In genomic region chr6:144203970-144204369, GRCm38 (mm10) we compare ENCODE assay signal across 8 mouse cellular contexts.
DNase-seq lines count a peak whose midpoint lies in the region; ATAC-seq and TF ChIP-seq lines count a peak whose summit lies in the region.
"Had no signal": no experiment of that assay in that cellular context is flagged by ENCODE, and none has a peak within 500 bp of the region (broad histone marks: within the 10 kb centered on the region; RNA-seq: fewer than 3 reads in every experiment).

No protein-coding gene starts in this region.

- no peaks in the 10 kb centered on the region for H3K9me3 ChIP-seq in neural tube, embryonic 11.5 days (ENCODE audit: control insufficient read depth, low read length)
- no peaks in the 10 kb centered on the region for H3K9me3 ChIP-seq in forebrain, embryonic 10.5 days
- no peaks in the 10 kb centered on the region for H3K9me3 ChIP-seq in hindbrain, embryonic 15.5 days
- no peaks in the 10 kb centered on the region for H3K9me3 ChIP-seq in neural tube, embryonic 15.5 days (replicated peaks)
- no peaks in the 10 kb centered on the region for H3K9me3 ChIP-seq in kidney, embryonic 16.5 days (ENCODE audit: low read length)
- no peaks in the 10 kb centered on the region for H3K9me3 ChIP-seq in lung, postnatal 0 days (ENCODE audit: low read length)
- H3K9me3 ChIP-seq: megakaryocyte, embryonic 14.5 days had no signal

- no peak for ATAC-seq in neural tube, embryonic 11.5 days (ENCODE audit: insufficient read depth, low FRiP score, low TSS enrichment)
- peak; percentile 66; the same call in 1 of the 2 replicates for ATAC-seq in hindbrain, embryonic 15.5 days (ENCODE audit: low FRiP score, low read depth)
- no peak for ATAC-seq in neural tube, embryonic 15.5 days (ENCODE audit: low FRiP score)
- ATAC-seq in kidney, embryonic 16.5 days (ENCODE audit: low FRiP score, low TSS enrichment): no peak
- ATAC-seq in lung, postnatal 0 days: no peak

- H3K4me1 ChIP-seq in neural tube, embryonic 11.5 days (ENCODE audit: control insufficient read depth, insufficient read depth, low read length): peaks cover 4% of the 10 kb centered on the region; the same call in 1 of the 2 replicates
- H3K4me1 ChIP-seq in forebrain, embryonic 10.5 days: peaks cover 67% of the 10 kb centered on the region
- H3K4me1 ChIP-seq in hindbrain, embryonic 15.5 days (replicated peaks): peaks cover 31% of the 10 kb centered on the region
- H3K4me1 ChIP-seq in neural tube, embryonic 15.5 days: peaks cover 17% of the 10 kb centered on the region
- H3K4me1 ChIP-seq in kidney, embryonic 16.5 days (ENCODE audit: insufficient read depth, low read length): peaks cover 7% of the 10 kb centered on the region; the same call in 1 of the 2 replicates
- H3K4me1 ChIP-seq in lung, postnatal 0 days (ENCODE audit: insufficient read depth, low read depth, low read length): no peaks in the 10 kb centered on the region

- TF ChIP-seq EP300 in lung, postnatal 0 days (IDR thresholded peaks at IDR 0.05): no peak

- no peak overlapping the region for H3K27ac ChIP-seq in neural tube, embryonic 11.5 days (ENCODE audit: low read depth, low read length)
- peak overlapping the region; percentile 77 for H3K27ac ChIP-seq in forebrain, embryonic 10.5 days
- H3K27ac ChIP-seq in hindbrain, embryonic 15.5 days (replicated peaks): peak overlapping the region; percentile 25; the same call in 1 of the 2 replicates
- no peak overlapping the region for H3K27ac ChIP-seq in neural tube, embryonic 15.5 days (replicated peaks)
- H3K27ac ChIP-seq in kidney, embryonic 16.5 days (ENCODE audit: low read length): no peak overlapping the region
- no peak overlapping the region for H3K27ac ChIP-seq in lung, postnatal 0 days (ENCODE audit: low read length)

- DNase-seq in neural tube, embryonic 11.5 days (ENCODE audit: low spot score): peak; percentile 25
- DNase-seq in neural tube, embryonic 10.5 days (ENCODE audit: extremely low spot score, low spot score): no peak
- no peak for DNase-seq in forebrain, embryonic 10.5 days (ENCODE audit: extremely low spot score, low spot score)
- DNase-seq in lung, postnatal 0 days (ENCODE audit: low spot score): no peak

- no peak overlapping the region for H3K4me2 ChIP-seq in neural tube, embryonic 11.5 days (ENCODE audit: low read depth)
- H3K4me2 ChIP-seq in hindbrain, embryonic 15.5 days: peak overlapping the region; percentile 37
- H3K4me2 ChIP-seq in neural tube, embryonic 15.5 days: peak overlapping the region; percentile 35
- no peak overlapping the region for H3K4me2 ChIP-seq in kidney, embryonic 16.5 days (replicated peaks; ENCODE audit: low read depth, low read length)
- H3K4me2 ChIP-seq in lung, postnatal 0 days (replicated peaks; ENCODE audit: low read depth, low read length): no peak overlapping the region

- H3K4me3 ChIP-seq in neural tube, embryonic 11.5 days (ENCODE audit: low read depth, low read length): no peak overlapping the region
- H3K4me3 ChIP-seq in forebrain, embryonic 10.5 days: peak overlapping the region; percentile 28; the same call in 1 of the 2 replicates
- H3K4me3 ChIP-seq in hindbrain, embryonic 15.5 days: no peak overlapping the region; the same call in 1 of the 2 replicates
- H3K4me3 ChIP-seq in neural tube, embryonic 15.5 days (replicated peaks): no peak overlapping the region
- H3K4me3 ChIP-seq in kidney, embryonic 16.5 days (ENCODE audit: low read length): no peak overlapping the region
- H3K4me3 ChIP-seq in lung, postnatal 0 days (ENCODE audit: low read depth, low read length): no peak overlapping the region
- H3K4me3 ChIP-seq: megakaryocyte, embryonic 14.5 days had no signal

- TF ChIP-seq CTCF in lung, postnatal 0 days (IDR thresholded peaks at IDR 0.05): no peak

- H3K9ac ChIP-seq in neural tube, embryonic 11.5 days (ENCODE audit: low read length): no peak overlapping the region
- no peak overlapping the region for H3K9ac ChIP-seq in hindbrain, embryonic 15.5 days
- H3K9ac ChIP-seq in neural tube, embryonic 15.5 days (replicated peaks): no peak overlapping the region
- H3K9ac ChIP-seq in kidney, embryonic 16.5 days (replicated peaks; ENCODE audit: low read length): no peak overlapping the region
- H3K9ac ChIP-seq in lung, postnatal 0 days (replicated peaks; ENCODE audit: low read depth): no peak overlapping the region

- WGBS in neural tube, embryonic 11.5 days: 45% methylated on average over 8 of the region's 8 CpGs
- WGBS in forebrain, embryonic 10.5 days: 26% methylated on average over 8 of the region's 8 CpGs
- 23% methylated on average over 8 of the region's 8 CpGs for WGBS in hindbrain, embryonic 15.5 days
- WGBS in neural tube, embryonic 15.5 days: 23% methylated on average over 8 of the region's 8 CpGs
- 61% methylated on average over 8 of the region's 8 CpGs for WGBS in kidney, embryonic 16.5 days
- 51% methylated on average over 8 of the region's 8 CpGs for WGBS in lung, postnatal 0 days

- no peaks in the 10 kb centered on the region for H3K36me3 ChIP-seq in neural tube, embryonic 11.5 days (ENCODE audit: control insufficient read depth, insufficient read depth, low read length)
- H3K36me3 ChIP-seq in forebrain, embryonic 10.5 days (replicated peaks): no peaks in the 10 kb centered on the region
- H3K36me3 ChIP-seq in hindbrain, embryonic 15.5 days: no peaks in the 10 kb centered on the region
- H3K36me3 ChIP-seq in neural tube, embryonic 15.5 days: no peaks in the 10 kb centered on the region
- H3K36me3 ChIP-seq in kidney, embryonic 16.5 days (ENCODE audit: insufficient read depth, low read length): no peaks in the 10 kb centered on the region
- no peaks in the 10 kb centered on the region for H3K36me3 ChIP-seq in lung, postnatal 0 days (ENCODE audit: insufficient read depth, low read length)

- no peaks in the 10 kb centered on the region for H3K27me3 ChIP-seq in neural tube, embryonic 11.5 days (ENCODE audit: control insufficient read depth, insufficient read depth, low read length)
- H3K27me3 ChIP-seq in forebrain, embryonic 10.5 days (ENCODE audit: poor library complexity, severe bottlenecking): no peaks in the 10 kb centered on the region
- H3K27me3 ChIP-seq in hindbrain, embryonic 15.5 days: no peaks in the 10 kb centered on the region
- no peaks in the 10 kb centered on the region for H3K27me3 ChIP-seq in neural tube, embryonic 15.5 days (replicated peaks)
- peaks cover 8% of the 10 kb centered on the region; the same call in 1 of the 2 replicates for H3K27me3 ChIP-seq in kidney, embryonic 16.5 days (ENCODE audit: insufficient read depth, low read length)
- no peaks in the 10 kb centered on the region for H3K27me3 ChIP-seq in lung, postnatal 0 days (replicated peaks; ENCODE audit: insufficient read depth, low read length)

Comparison
In these comparisons a context has a peak if more than half of its experiments do, and no peak if none do; other contexts are left out.
1. H3K4me2 ChIP-seq: peak in hindbrain, embryonic 15.5 days (single experiment) and neural tube, embryonic 15.5 days (single experiment); none in neural tube, embryonic 11.5 days (single experiment), kidney, embryonic 16.5 days (single experiment) and lung, postnatal 0 days (single experiment).
2. H3K27ac ChIP-seq: peak in forebrain, embryonic 10.5 days (single experiment) and hindbrain, embryonic 15.5 days (single experiment); none in neural tube, embryonic 11.5 days (single experiment), neural tube, embryonic 15.5 days (single experiment), kidney, embryonic 16.5 days (single experiment) and lung, postnatal 0 days (single experiment).